Mouse (Mus musculus) T-helper 1 cell (primary cell): Measurements from ENCODE around the gene Zfp386.
"Not testable (repeated sequence)": the region's sequence is repeated elsewhere in the genome, so short reads cannot be mapped to it uniquely, and the experiment has no call there.

Source experiments
- in situ Hi-C: fragments of 300-600 bp; cut with MboI, MseI; formaldehyde crosslinking; loops from one replicate; pipeline ENCODE4 v1.15.1; 2025; ENCODE audit warnings: high pct_unique_total_duplicates

Gene Zfp386

GRCm38 (mm10) chr12:116047440-116048377 lies at the start of gene Zfp386:
TSS of gene Zfp386 (plus strand) at chr12:116047724.
- in situ Hi-C loops: no loop called here

- in situ Hi-C loops: not testable (repeated sequence)
Observed at GRCm38 (mm10) chr12:115999784-116000183, 47.7 kb upstream of the Zfp386 start.

GRCm38 (mm10) chr12:116002946-116003345 lies 44.6 kb upstream of the Zfp386 start:
- in situ Hi-C loops: not testable (repeated sequence)

DNA sequence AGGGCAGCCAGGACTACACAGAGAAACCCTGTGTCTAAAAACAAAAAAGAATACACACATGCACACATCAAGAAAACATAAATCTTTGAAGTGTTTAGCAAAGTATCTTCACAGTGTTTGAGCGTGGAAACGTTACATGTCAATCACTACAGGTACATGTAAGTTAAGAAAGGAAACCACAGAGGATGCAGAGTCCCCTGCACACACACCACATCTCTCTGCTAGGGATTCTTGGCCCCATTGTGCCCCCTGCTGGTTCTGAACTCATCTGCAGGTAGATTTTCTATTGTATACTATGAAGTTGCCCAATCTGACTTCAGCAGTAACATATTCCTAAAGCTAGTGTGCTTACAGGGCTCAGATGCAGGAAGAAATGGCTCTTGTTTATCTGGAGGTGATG lies 36.7 kb upstream of the Zfp386 start:
- in situ Hi-C loops: no loop called here

DNA sequence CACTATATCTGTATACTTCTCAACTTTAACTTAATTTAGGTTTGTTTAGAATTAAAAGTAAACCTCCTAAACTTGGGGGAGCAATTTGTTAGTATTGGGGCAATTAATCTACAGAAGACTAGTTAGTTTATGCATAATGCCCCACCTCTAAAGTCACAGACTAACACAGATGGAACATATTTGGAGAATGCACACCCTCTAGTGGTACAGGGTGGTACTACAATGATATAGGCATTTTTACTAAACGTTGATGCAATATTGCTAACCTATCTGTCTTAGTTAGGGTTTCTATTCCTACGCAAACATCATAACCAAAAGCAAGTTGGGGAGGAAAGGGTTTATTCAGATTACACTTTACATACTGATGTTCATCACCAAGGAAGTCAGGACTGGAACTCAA lies 19.4 kb upstream of the Zfp386 start:
- in situ Hi-C loops: no loop called here

GRCm38 (mm10) chr12:116035346-116035745 lies 12.2 kb upstream of the Zfp386 start:
- in situ Hi-C loops: no loop called here

GRCm38 (mm10) chr12:116044785-116045184 lies 2.7 kb upstream of the Zfp386 start:
- in situ Hi-C loops: no loop called here

DNA sequence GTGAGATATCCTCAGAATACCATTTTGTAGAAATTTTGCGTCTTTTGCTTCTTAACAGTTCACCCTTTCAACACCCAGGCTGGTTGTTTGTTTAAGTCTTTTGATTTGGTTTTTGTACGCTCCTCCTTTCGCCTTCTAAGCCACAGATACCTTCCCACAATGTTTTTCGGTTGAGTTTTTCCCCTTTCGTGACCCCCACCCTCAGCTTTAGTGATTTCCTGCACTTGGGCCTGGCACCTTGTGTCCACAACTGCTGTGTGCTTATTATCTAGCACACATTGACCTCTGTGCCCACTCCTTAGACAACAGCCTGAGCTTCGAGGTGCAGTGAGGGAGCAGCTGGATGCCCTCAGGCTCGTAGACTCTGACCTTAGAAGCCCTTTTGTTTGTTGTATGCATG lies 1.2 kb downstream of the Zfp386 start:
- in situ Hi-C loops: no loop called here

DNA sequence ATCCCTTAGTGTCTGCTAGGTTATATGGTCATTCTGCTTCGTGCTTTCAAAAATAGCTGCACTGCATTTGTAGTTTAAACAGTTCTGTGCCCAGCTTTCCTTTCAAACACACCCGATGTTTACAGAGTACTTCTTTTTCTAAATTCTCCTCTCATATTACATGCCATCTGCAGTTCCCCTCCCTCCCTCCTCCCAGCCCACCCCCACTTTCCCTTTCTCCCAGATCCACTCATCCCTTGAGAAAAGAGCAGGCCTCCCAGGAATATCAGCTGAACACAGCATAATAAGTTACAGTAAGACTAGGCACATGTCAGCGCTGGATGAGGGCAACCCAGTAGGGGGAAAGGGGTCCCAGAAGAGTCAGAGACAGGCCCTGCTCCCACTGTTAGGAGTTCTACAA lies 1.7 kb downstream of the Zfp386 start:
- in situ Hi-C loops: no loop called here

- in situ Hi-C loops: loop anchor here (10.0 kb wide), 1 partner anchor 165 kb away; no protein-coding TSS in a partner anchor
Observed at GRCm38 (mm10) chr12:116049701-116050100, 2.2 kb downstream of the Zfp386 start.

GRCm38 (mm10) chr12:116054342-116054741 lies 6.8 kb downstream of the Zfp386 start:
- in situ Hi-C loops: loop anchor here (10.0 kb wide), 1 partner anchor 160 kb away; no protein-coding TSS in a partner anchor

GRCm38 (mm10) chr12:116056112-116056511 lies 8.6 kb downstream of the Zfp386 start:
- in situ Hi-C loops: loop anchor here (10.0 kb wide), 1 partner anchor 159 kb away; no protein-coding TSS in a partner anchor

DNA sequence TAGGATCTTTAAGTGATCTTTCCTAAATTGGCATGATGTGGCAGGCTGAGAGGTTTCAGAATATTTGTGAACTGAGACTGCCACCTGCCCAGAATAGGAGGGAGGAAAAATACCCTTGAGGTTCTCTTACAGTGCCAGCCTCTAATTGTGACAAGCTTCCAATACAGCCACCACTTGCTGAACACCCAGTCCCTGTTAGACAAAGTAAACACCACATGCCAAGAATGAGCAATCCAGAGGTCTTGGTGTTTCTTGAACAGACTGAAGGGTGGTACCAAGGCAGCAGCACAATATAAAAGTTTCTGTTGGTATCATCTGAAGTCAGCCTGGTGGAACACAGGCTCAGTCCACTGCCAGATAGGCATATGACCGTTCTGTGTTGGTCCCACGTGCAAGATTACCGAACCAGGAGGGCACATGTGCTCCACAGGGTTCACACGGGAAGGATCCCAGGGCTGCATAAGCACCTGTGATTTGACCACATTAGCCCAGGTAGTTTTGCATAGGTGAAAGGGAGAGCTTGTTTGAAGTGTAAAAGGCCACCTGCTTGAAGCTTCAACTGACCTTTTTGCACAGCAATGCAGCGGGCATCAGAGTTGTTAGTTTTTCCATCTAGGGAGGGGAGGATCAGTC lies 14.2 kb downstream of the Zfp386 start:
- in situ Hi-C loops: no loop called here

GRCm38 (mm10) chr12:116062194-116062583 lies 14.7 kb downstream of the Zfp386 start:
- in situ Hi-C loops: no loop called here

GRCm38 (mm10) chr12:116063020-116063419 lies 15.5 kb downstream of the Zfp386 start:
- in situ Hi-C loops: no loop called here

- in situ Hi-C loops: no loop called here
Observed at GRCm38 (mm10) chr12:116071023-116071422, 23.5 kb downstream of the Zfp386 start.

GRCm38 (mm10) chr12:116077074-116077854 lies 29.7 kb downstream of the Zfp386 start, which contains the start of gene Vipr2:
TSS of gene Vipr2 (plus strand) at chr12:116077726.
- in situ Hi-C loops: loop anchor here (5.0 kb wide), 1 partner anchor 130 kb away; no protein-coding TSS in a partner anchor

GRCm38 (mm10) chr12:116077855-116078366 lies 30.4 kb downstream of the Zfp386 start:
- in situ Hi-C loops: loop anchor here (5.0 kb wide), 1 partner anchor 129 kb away; no protein-coding TSS in a partner anchor

DNA sequence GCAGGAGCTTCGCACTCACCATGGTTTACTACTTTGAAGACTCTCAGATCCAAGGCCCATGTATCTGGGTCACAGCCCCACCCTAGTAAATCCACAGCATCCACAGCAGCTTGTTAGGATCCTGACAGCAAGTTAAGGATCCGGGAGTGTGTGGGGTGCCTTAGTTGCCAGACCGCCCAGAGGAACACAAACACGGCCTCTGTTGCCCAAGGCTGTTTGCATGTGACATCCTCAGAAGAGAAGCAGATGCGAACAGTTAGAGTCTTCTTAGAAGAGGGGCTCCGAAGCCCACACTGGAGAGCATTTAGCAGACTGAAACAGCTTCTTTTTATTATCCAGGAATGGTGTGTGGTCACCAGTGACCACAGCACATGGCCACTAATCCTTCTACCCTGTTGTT lies 35.6 kb downstream of the Zfp386 start:
- in situ Hi-C loops: no loop called here

DNA sequence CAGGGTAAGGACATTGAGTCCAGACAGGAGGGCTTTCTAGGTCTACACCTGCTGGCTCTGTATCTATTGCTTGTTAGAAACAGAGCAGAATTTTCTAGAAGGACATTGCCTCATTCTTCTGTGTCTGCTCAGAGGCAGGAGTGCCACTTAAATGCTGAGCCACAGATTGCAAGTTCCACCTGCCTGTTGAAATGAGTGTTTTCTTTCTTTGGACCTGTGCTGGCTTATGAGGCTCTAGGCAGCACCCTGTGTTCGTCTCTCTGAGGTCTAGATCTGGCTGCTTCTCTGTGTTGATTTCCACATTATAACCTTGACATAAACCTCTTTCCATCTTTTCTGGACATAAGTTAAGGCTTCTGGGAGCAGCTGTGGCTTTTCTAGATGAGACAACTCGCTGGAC lies 36.8 kb downstream of the Zfp386 start:
- in situ Hi-C loops: no loop called here

GRCm38 (mm10) chr12:116086951-116087600 lies 39.6 kb downstream of the Zfp386 start:
- in situ Hi-C loops: no loop called here
